Mouse (Mus musculus) hindbrain, embryonic 14.5 days (tissue): ENCODE results near the gene P4ha2. TPM values are rescaled to one million over a fixed set of nuclear protein-coding genes. Genes with fewer than 3 reads are reported as not detected.
A peak's percentile ranks its signal among the peaks of the same experiment; 100 is the strongest.

ENCODE experiments used
- ATAC-seq: fragments of 200-750 bp; cut with Nextera tagmentation; 2 replicates; pipeline ENCODE4 v1.8.0; 2017; ENCODE audit warnings: moderate number of reproducible peaks, mild to moderate bottlenecking, moderate TSS enrichment, moderate library complexity; ENCODE audit not compliant: low FRiP score
- DNase-seq: peaks from one replicate; pipeline ENCODE4 v3.0.0-alpha.2; 2015; ENCODE audit warnings: low spot score
- H3K27ac ChIP-seq: fragments of 300-500 bp; sonication (generic); 2 replicates; pipeline ENCODE4 v1.5.1; 2014; ENCODE audit warnings: mild to moderate bottlenecking, moderate library complexity
- H3K27me3 ChIP-seq: fragments of 300-500 bp; sonication (generic); 2 replicates; pipeline ENCODE4 v1.6.1; 2014; ENCODE audit warnings: mild to moderate bottlenecking, low read length, mixed read lengths; ENCODE audit not compliant: control insufficient read depth, insufficient read depth
- H3K36me3 ChIP-seq: fragments of 300-500 bp; sonication (generic); replicated peaks from 2 replicates; pipeline ENCODE4 v1.6.1; 2014; ENCODE audit not compliant: control insufficient read depth, insufficient read depth
- H3K4me1 ChIP-seq: fragments of 300-500 bp; sonication (generic); replicated peaks from 2 replicates; pipeline ENCODE4 v1.6.1; 2014; ENCODE audit warnings: antibody characterized with exemption, low read length, mixed read lengths; ENCODE audit not compliant: control insufficient read depth, insufficient read depth
- H3K4me2 ChIP-seq: fragments of 300-500 bp; sonication (generic); replicated peaks from 2 replicates; pipeline ENCODE4 v1.6.1; 2014; ENCODE audit warnings: mild to moderate bottlenecking, moderate library complexity
- H3K4me3 ChIP-seq: fragments of 300-500 bp; sonication (generic); replicated peaks from 2 replicates; pipeline ENCODE4 v1.5.1; 2014; ENCODE audit warnings: mild to moderate bottlenecking, low read length
- H3K9ac ChIP-seq: fragments of 300-500 bp; sonication (generic); 2 replicates; pipeline ENCODE4 v1.6.1; 2014
- H3K9me3 ChIP-seq: fragments of 300-500 bp; sonication (generic); 2 replicates; pipeline ENCODE4 v1.6.1; 2016; ENCODE audit warnings: low read length; ENCODE audit not compliant: control insufficient read depth
- WGBS: fragments of 180-500 bp; shearing (Covaris S2); extraction: QIAGEN DNeasy Blood & Tissue Kit; methylation state at CpG from one replicate; pipeline ENCODE4 v1.1.7; 2014; 5-methylcytosine and 5-hydroxymethylcytosine counted together
- polyA plus RNA-seq: library from polyadenylated mRNA; unstranded; fragments of >200 nt; fragmentation: Nextera tagmentation; extraction: Ambion mirVana; gene quantifications from 2 replicates; pipeline ENCODE4 v1.2.1, GENCODE M21; 2014

Gene P4ha2
- polyA plus RNA-seq: 8.9 and 10.4 TPM in 2 replicates

- WGBS: 50% methylated on average over 10 of the region's 10 CpGs
- no peak for DNase-seq
- H3K9me3 ChIP-seq: no peaks in the 10 kb centered on the region
- H3K27me3 ChIP-seq: peaks cover 16% of the 10 kb centered on the region; the same call in 1 of the 2 replicates
- peak within 1 kb of the TSS; percentile 100 for H3K4me2 ChIP-seq
- peak within 1 kb of the TSS; percentile 70 for H3K9ac ChIP-seq
- H3K27ac ChIP-seq: no peak within 1 kb of the TSS
- no peaks in the 10 kb centered on the region for H3K4me1 ChIP-seq
- no peaks in the 10 kb centered on the region for H3K36me3 ChIP-seq
- H3K4me3 ChIP-seq: peak within 1 kb of the TSS; percentile 62
- ATAC-seq: peak; percentile 31; the same call in 1 of the 2 replicates
Measured at GRCm38 (mm10) chr11:54100045-54100691, at the start of gene P4ha2. TSS of gene P4ha2 (plus strand) at chr11:54100095.

- ATAC-seq (no peak), DNase-seq (no peak)
- H3K27ac ChIP-seq: no peak overlapping the region
- H3K27me3 ChIP-seq: no peaks in the 10 kb centered on the region
- WGBS: 77% methylated on average over 2 of the region's 2 CpGs
- H3K4me3 ChIP-seq: no peak overlapping the region
- no peaks in the 10 kb centered on the region for H3K4me1 ChIP-seq
- no peaks in the 10 kb centered on the region for H3K36me3 ChIP-seq
- H3K9me3 ChIP-seq: no peaks in the 10 kb centered on the region
- H3K4me2 ChIP-seq: no peak overlapping the region
- no peak overlapping the region for H3K9ac ChIP-seq
Measured at GRCm38 (mm10) chr11:54050205-54050604, 49.7 kb upstream of the P4ha2 start.

GRCm38 (mm10) chr11:54051161-54051560 lies 48.7 kb upstream of the P4ha2 start:
- H3K4me3 ChIP-seq: no peak overlapping the region
- no peak for ATAC-seq
- 88% methylated on average over 7 of the region's 7 CpGs for WGBS

GRCm38 (mm10) chr11:54052128-54052527 lies 47.8 kb upstream of the P4ha2 start:
- Histone ChIP-seq H3K9me3 (no peaks in the 10 kb centered on the region), H3K4me1 (no peaks in the 10 kb centered on the region), H3K36me3 (no peaks in the 10 kb centered on the region), H3K9ac (no peak overlapping the region), H3K4me2 (no peak overlapping the region), H3K27me3 (no peaks in the 10 kb centered on the region), H3K27ac (no peak overlapping the region), H3K4me3 (no peak overlapping the region)
- 92% methylated on average over 5 of the region's 5 CpGs for WGBS
- DNase-seq (no peak), ATAC-seq (no peak)

More at GRCm38 (mm10) chr11:54051161-54051560, 48.7 kb upstream of the P4ha2 start:
- H3K9ac ChIP-seq: no peak overlapping the region
- H3K36me3 ChIP-seq: no peaks in the 10 kb centered on the region
- H3K4me1 ChIP-seq: no peaks in the 10 kb centered on the region
- H3K27ac ChIP-seq: no peak overlapping the region
- no peaks in the 10 kb centered on the region for H3K27me3 ChIP-seq
- H3K4me2 ChIP-seq: no peak overlapping the region
- H3K9me3 ChIP-seq: no peaks in the 10 kb centered on the region
- DNase-seq: no peak

- Histone ChIP-seq H3K4me3 (no peak overlapping the region), H3K9ac (no peak overlapping the region), H3K9me3 (no peaks in the 10 kb centered on the region), H3K27me3 (no peaks in the 10 kb centered on the region), H3K4me1 (peaks cover under 1% of the 10 kb centered on the region), H3K4me2 (no peak overlapping the region), H3K27ac (no peak overlapping the region), H3K36me3 (no peaks in the 10 kb centered on the region)
- no peak for ATAC-seq
- 90% methylated on average over 7 of the region's 7 CpGs for WGBS
- DNase-seq: no peak
Measured at GRCm38 (mm10) chr11:54053090-54053489, 46.8 kb upstream of the P4ha2 start.

- no peak for ATAC-seq
- Histone ChIP-seq H3K27me3 (no peaks in the 10 kb centered on the region), H3K4me3 (no peak overlapping the region), H3K27ac (no peak overlapping the region), H3K4me1 (peaks cover 9% of the 10 kb centered on the region), H3K9ac (no peak overlapping the region), H3K4me2 (no peak overlapping the region), H3K36me3 (no peaks in the 10 kb centered on the region), H3K9me3 (no peaks in the 10 kb centered on the region)
- DNase-seq: peak; percentile 82
- WGBS: 38% methylated on average over 6 of the region's 6 CpGs
Measured at GRCm38 (mm10) chr11:54054257-54054656, 45.6 kb upstream of the P4ha2 start.

DNA sequence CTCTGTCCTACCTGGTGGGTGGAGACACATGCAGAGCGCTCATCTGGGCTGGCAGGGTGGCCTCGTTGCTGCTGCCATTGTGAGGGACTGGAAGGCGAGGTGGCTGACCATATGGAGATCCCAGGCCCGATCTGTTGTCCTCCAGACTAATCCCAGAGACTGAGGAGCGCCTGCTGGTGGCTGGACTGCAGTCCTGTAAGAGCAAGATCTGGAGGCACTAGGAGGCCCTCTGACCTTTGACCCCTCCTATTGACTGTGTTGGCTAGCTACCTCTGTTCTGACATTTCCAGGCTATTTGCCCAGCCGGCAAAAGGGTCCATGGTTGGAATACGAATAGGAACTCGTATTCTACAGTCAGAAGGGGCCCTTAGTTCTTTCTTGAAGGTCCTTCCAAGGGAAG lies 43.8 kb upstream of the P4ha2 start:
- Histone ChIP-seq H3K4me1 (peaks cover 16% of the 10 kb centered on the region), H3K9me3 (no peaks in the 10 kb centered on the region), H3K36me3 (no peaks in the 10 kb centered on the region), H3K27me3 (no peaks in the 10 kb centered on the region), H3K27ac (no peak overlapping the region), H3K4me3 (no peak overlapping the region), H3K4me2 (no peak overlapping the region), H3K9ac (no peak overlapping the region)
- 26% methylated on average over 8 of the region's 8 CpGs for WGBS
- ATAC-seq (no peak), DNase-seq (no peak)

GRCm38 (mm10) chr11:54057428-54057827 lies 42.5 kb upstream of the P4ha2 start:
- 31% methylated on average over 2 of the region's 2 CpGs for WGBS
- ATAC-seq (no peak), DNase-seq (no peak)
- no peak overlapping the region for H3K4me3 ChIP-seq
- H3K27me3 ChIP-seq: no peaks in the 10 kb centered on the region
- H3K36me3 ChIP-seq: no peaks in the 10 kb centered on the region
- no peak overlapping the region; the same call in 1 of the 2 replicates for H3K27ac ChIP-seq
- peaks cover 16% of the 10 kb centered on the region for H3K4me1 ChIP-seq
- H3K9ac ChIP-seq: no peak overlapping the region
- H3K4me2 ChIP-seq: no peak overlapping the region
- no peaks in the 10 kb centered on the region for H3K9me3 ChIP-seq

DNA sequence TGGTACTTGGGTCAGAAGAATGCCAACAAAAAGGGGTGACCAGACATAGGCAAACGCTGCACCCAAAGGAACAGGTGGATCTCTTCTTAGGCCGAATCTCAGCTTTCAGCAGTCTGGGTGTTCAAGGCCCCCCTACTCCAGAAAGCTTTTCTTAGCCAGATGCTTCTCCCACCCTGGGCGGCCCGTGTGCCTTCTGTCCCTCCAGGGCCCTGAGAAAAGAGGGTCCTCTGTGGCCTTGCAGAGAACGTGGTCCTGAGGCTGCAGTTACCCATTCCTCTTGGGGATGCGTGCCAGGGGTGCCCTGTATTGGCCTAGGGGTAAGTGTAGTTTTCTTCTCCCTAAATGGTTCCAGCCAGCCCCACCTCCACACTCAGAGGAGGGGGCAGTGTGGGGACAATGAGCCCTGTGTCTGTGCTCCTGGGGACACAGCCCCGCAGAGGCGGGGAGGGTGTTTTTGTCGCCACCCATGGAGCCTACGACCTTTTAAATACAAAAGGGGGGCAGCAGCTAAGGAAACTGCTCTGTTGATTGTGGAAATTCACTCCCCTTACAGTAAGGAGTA lies 41.8 kb upstream of the P4ha2 start:
- WGBS: 23% methylated on average over 10 of the region's 10 CpGs
- H3K9me3 ChIP-seq: no peaks in the 10 kb centered on the region
- no peak overlapping the region for H3K4me2 ChIP-seq
- no peaks in the 10 kb centered on the region for H3K27me3 ChIP-seq
- H3K27ac ChIP-seq: peak overlapping the region; percentile 62; the same call in 1 of the 2 replicates
- H3K9ac ChIP-seq: no peak overlapping the region
- peaks cover 16% of the 10 kb centered on the region for H3K4me1 ChIP-seq
- no peak overlapping the region for H3K4me3 ChIP-seq
- H3K36me3 ChIP-seq: no peaks in the 10 kb centered on the region
- no peak for DNase-seq
- ATAC-seq: peak; percentile 74; the same call in 1 of the 2 replicates
